Mouse (Mus musculus): Measurements from ENCODE around the gene Ccdc9b.

GRCm38 (mm10) chr2:118764094-118764831 lies 1.8 kb upstream of the Ccdc9b start:
- no peak for TF ChIP-seq POLR2A (IDR thresholded peaks at IDR 0.05; ENCODE audit: low read depth, low read length)
- TF ChIP-seq CTCF (IDR thresholded peaks at IDR 0.05; ENCODE audit: borderline replicate concordance, insufficient read depth, low read length), result no peak

All from embryonic fibroblast, embryonic 13.5 days (primary cell).